Mouse (Mus musculus) CH12.LX (cell line): ENCODE measurements around the gene Cd247. TPM values are rescaled to one million over a fixed set of nuclear protein-coding genes. Genes with fewer than 3 reads are reported as not detected.

Source experiments
- DNase-seq: peaks from one replicate; pipeline ENCODE4 v3.0.0-alpha.2; 2013; ENCODE audit errors: extremely low read depth
- H3K27ac ChIP-seq: 2 replicates; pipeline ENCODE4 v1.5.1; 2012; ENCODE audit warnings: low read depth, mild to moderate bottlenecking, control low read depth, moderate library complexity; ENCODE audit not compliant: insufficient read depth
- H3K27me3 ChIP-seq: replicated peaks from 2 replicates; pipeline ENCODE3; 2012; ENCODE audit warnings: inconsistent platforms
- H3K36me3 ChIP-seq, 2 experiments: replicated peaks in 1 of 2; 2 replicates each; pipeline versions ENCODE3 to v1.6.1; 2012; ENCODE audit warnings: inconsistent platforms in 1 of 2, low read length in 1 of 2, mild to moderate bottlenecking in 1 of 2, mixed read lengths in 1 of 2, moderate library complexity in 1 of 2; ENCODE audit not compliant: control insufficient read depth in 1 of 2, insufficient read depth in 1 of 2
- H3K4me1 ChIP-seq, 2 experiments: 2 replicates each; pipeline ENCODE4 v1.6.1; 2012; ENCODE audit warnings: inconsistent platforms in 1 of 2, moderate library complexity in 1 of 2; ENCODE audit not compliant: insufficient read depth in 2 of 2, control insufficient read depth in 1 of 2
- H3K4me2 ChIP-seq: 2 replicates; pipeline ENCODE4 v1.6.1; 2012; ENCODE audit warnings: low read depth, mild to moderate bottlenecking, control low read depth; ENCODE audit not compliant: poor library complexity, insufficient read depth, severe bottlenecking
- H3K4me3 ChIP-seq, 3 experiments: fragments of 150-350 bp in 1 of 3; sonication (generic) in 1 of 3; replicated peaks in 1 of 3; 2 replicates each; pipeline versions ENCODE3 to v1.5.1; 2011 to 2012; ENCODE audit warnings: low read depth in 2 of 3, low read length in 2 of 3, mild to moderate bottlenecking in 2 of 3, moderate library complexity in 2 of 3, control low read depth in 1 of 3, improper control_type of control experiment in 1 of 3, inconsistent platforms in 1 of 3, mixed read lengths in 1 of 3; ENCODE audit not compliant: poor library complexity in 1 of 3
- H3K79me2 ChIP-seq: replicated peaks from 2 replicates; pipeline ENCODE4 v1.6.1; 2012; ENCODE audit warnings: mild to moderate bottlenecking, moderate library complexity; ENCODE audit not compliant: control insufficient read depth, poor library complexity, insufficient read depth, severe bottlenecking; ENCODE audit errors: extremely low read depth
- H3K9ac ChIP-seq: 2 replicates; pipeline ENCODE4 v1.6.1; 2012; ENCODE audit warnings: low read depth, mild to moderate bottlenecking, control low read depth, moderate library complexity; ENCODE audit not compliant: insufficient read depth
- H3K9me3 ChIP-seq: replicated peaks from 2 replicates; pipeline ENCODE3; 2012; ENCODE audit warnings: low read length, inconsistent platforms, mixed read lengths
- CTCF ChIP-seq, 2 experiments: IDR thresholded peaks in 1 of 2; conservative IDR thresholded peaks in 1 of 2; 2 replicates each; pipeline ENCODE4 v1.5.1; 2011 to 2012; ENCODE audit warnings: low read depth in 2 of 2, low read length in 2 of 2, improper control_type of control experiment in 1 of 2, inconsistent platforms in 1 of 2, mild to moderate bottlenecking in 1 of 2, moderate library complexity in 1 of 2
- ELF1 ChIP-seq: IDR thresholded peaks from 2 replicates; pipeline ENCODE4 v1.6.1; 2014; ENCODE audit warnings: low read depth, mild to moderate bottlenecking, inconsistent platforms, low read length, improper control_type of control experiment
- EP300 ChIP-seq: IDR thresholded peaks from 2 replicates; pipeline ENCODE4 v1.6.1; 2011; ENCODE audit warnings: low read length, improper control_type of control experiment
- GABPA ChIP-seq: IDR thresholded peaks from 2 replicates; pipeline ENCODE4 v1.6.1; 2012; ENCODE audit warnings: low read depth, low read length, improper control_type of control experiment, inconsistent platforms; ENCODE audit not compliant: insufficient replicate concordance
- HCFC1 ChIP-seq: IDR thresholded peaks from 2 replicates; pipeline ENCODE4 v1.6.1; 2012; ENCODE audit warnings: low read depth, mild to moderate bottlenecking, inconsistent platforms, low read length, improper control_type of control experiment
- JUN ChIP-seq: IDR thresholded peaks from 2 replicates; pipeline ENCODE4 v1.6.1; 2011; ENCODE audit warnings: low read depth, mild to moderate bottlenecking, low read length, improper control_type of control experiment, moderate library complexity; ENCODE audit not compliant: insufficient read depth
- JUND ChIP-seq: conservative IDR thresholded peaks from 2 replicates; pipeline ENCODE4 v1.6.1; 2011; ENCODE audit warnings: low read depth, low read length, improper control_type of control experiment
- KAT2A ChIP-seq: IDR thresholded peaks from 2 replicates; pipeline ENCODE4 v1.6.1; 2012; ENCODE audit warnings: low read length, improper control_type of control experiment, inconsistent platforms; ENCODE audit not compliant: insufficient replicate concordance
- MAFK ChIP-seq: IDR thresholded peaks from 2 replicates; pipeline ENCODE4 v1.6.1; 2011; ENCODE audit warnings: low read length, improper control_type of control experiment; ENCODE audit not compliant: insufficient replicate concordance
- MAX ChIP-seq: IDR thresholded peaks from 2 replicates; pipeline ENCODE4 v1.6.1; 2011; ENCODE audit warnings: low read length, improper control_type of control experiment
- MEF2A ChIP-seq: IDR thresholded peaks from 2 replicates; pipeline ENCODE4 v1.6.1; 2014; ENCODE audit warnings: low read depth, mild to moderate bottlenecking, inconsistent platforms, low read length, improper control_type of control experiment, borderline replicate concordance
- MYC ChIP-seq: IDR thresholded peaks from 2 replicates; pipeline ENCODE4 v1.6.1; 2011; ENCODE audit warnings: low read depth, mild to moderate bottlenecking, improper control_type of control experiment, low read length
- NRF1 ChIP-seq: IDR thresholded peaks from 2 replicates; pipeline ENCODE4 v1.6.1; 2014; ENCODE audit warnings: low read depth, mild to moderate bottlenecking, inconsistent platforms, low read length, improper control_type of control experiment, moderate library complexity
- PAX5 ChIP-seq: IDR thresholded peaks from 2 replicates; pipeline ENCODE4 v1.6.1; 2012; ENCODE audit warnings: low read length, inconsistent platforms, mixed read lengths
- POLR2A ChIP-seq: IDR thresholded peaks from 2 replicates; pipeline ENCODE4 v1.6.1; 2011; ENCODE audit warnings: low read depth, mild to moderate bottlenecking, improper control_type of control experiment, low read length
- RAD21 ChIP-seq: IDR thresholded peaks from 2 replicates; pipeline ENCODE4 v1.6.1; 2011; ENCODE audit warnings: low read depth, mild to moderate bottlenecking, low read length, improper control_type of control experiment, moderate library complexity
- SIN3A ChIP-seq: IDR thresholded peaks from 2 replicates; pipeline ENCODE4 v1.6.1; 2012; ENCODE audit warnings: low read length, improper control_type of control experiment, inconsistent platforms
- SMC3 ChIP-seq: IDR thresholded peaks from 2 replicates; pipeline ENCODE4 v1.6.1; 2011; ENCODE audit warnings: low read depth, low read length, improper control_type of control experiment
- TBP ChIP-seq: conservative IDR thresholded peaks from 2 replicates; pipeline ENCODE4 v1.6.1; 2011; ENCODE audit warnings: low read depth, low read length, improper control_type of control experiment
- UBTF ChIP-seq: IDR thresholded peaks from 2 replicates; pipeline ENCODE4 v1.6.1; 2012; ENCODE audit warnings: low read depth, mild to moderate bottlenecking, inconsistent platforms, low read length, improper control_type of control experiment, moderate library complexity
- USF1 ChIP-seq: IDR thresholded peaks from 2 replicates; pipeline ENCODE4 v1.6.1; 2014; ENCODE audit warnings: low read depth, mild to moderate bottlenecking, inconsistent platforms, low read length, improper control_type of control experiment
- ZC3H11A ChIP-seq: IDR thresholded peaks from 2 replicates; pipeline ENCODE4 v1.6.1; 2012; ENCODE audit warnings: low read depth, mild to moderate bottlenecking, inconsistent platforms, low read length, improper control_type of control experiment
- ZKSCAN1 ChIP-seq: IDR thresholded peaks from 2 replicates; pipeline ENCODE4 v1.6.1; 2012; ENCODE audit warnings: low read depth, inconsistent platforms, low read length, improper control_type of control experiment, borderline replicate concordance
- ZMIZ1 ChIP-seq: IDR thresholded peaks from 2 replicates; pipeline ENCODE4 v1.6.1; 2012; ENCODE audit warnings: low read depth, mild to moderate bottlenecking, inconsistent platforms, low read length, improper control_type of control experiment
- dilution Hi-C: fragments of 300-500 bp; cut with MboI; formaldehyde crosslinking; loops from 2 replicates; pipeline ENCODE4 v1.14.3; 2020; ENCODE audit warnings: low sequenced_read_pairs; ENCODE audit not compliant: extremely low pct_unique_long_range_greater_than_20kb, extremely low pct_ligation_motif_present
- in situ Hi-C: fragments of 300-500 bp; cut with MboI; formaldehyde crosslinking; loops from 3 replicates; pipeline ENCODE4 v1.14.3; 2019; ENCODE audit warnings: low sequenced_read_pairs, low pct_ligation_motif_present, low pct_unique_long_range_greater_than_20kb, mixed read lengths
- polyA plus RNA-seq: library from polyadenylated mRNA; unstranded; fragments of >175 nt; gene quantifications from 2 replicates; pipeline ENCODE4 v1.2.1, GENCODE M21; 2012; ENCODE audit warnings: low read depth; ENCODE audit not compliant: insufficient read length
- total RNA-seq, 2 experiments: library from RNA; depleted of rRNA; stranded (reverse); fragments of 300-350 nt in 1 of 2; fragments of >200 nt in 1 of 2; gene quantifications; 2 replicates each; pipeline ENCODE4 v1.2.3; 2012 to 2014

The Cd247 gene
- total and polyA plus RNA-seq, 3 experiments: 1.3 to 2.0 TPM; not detected in 1

DNA sequence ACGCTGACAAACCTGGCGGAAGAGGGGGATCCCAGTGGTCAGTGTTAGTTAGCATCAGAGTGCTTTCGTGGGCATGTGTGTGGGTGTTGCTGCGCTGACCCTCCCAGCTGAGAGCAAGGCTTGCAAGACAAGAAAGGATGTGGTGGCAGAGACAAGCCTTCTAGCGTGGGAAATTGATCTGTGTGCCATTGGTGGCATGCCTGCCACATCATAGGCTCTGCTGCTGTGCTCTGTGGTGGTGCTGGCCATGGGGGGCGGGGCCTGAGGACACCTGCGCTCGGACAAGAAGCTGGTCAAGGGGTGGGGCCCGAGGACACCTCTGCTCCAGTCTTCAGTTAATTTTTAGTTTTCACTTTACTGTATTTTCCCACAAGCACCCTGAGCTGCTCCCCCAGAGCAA, 27.9 kb downstream of the Cd247 start:
- Histone ChIP-seq H3K4me3 (no peak overlapping the region), H3K36me3 (no peaks in the 10 kb centered on the region), H3K27me3 (peaks cover 1% of the 10 kb centered on the region), H3K4me2 (no peak overlapping the region), H3K27ac (no peak overlapping the region), H3K4me1 (peaks cover 0 to 6% of the 10 kb centered on the region in 2 experiments; a peak in 2 of 4 replicates), H3K79me2 (no peaks in the 10 kb centered on the region), H3K9me3 (no peaks in the 10 kb centered on the region), H3K9ac (no peak overlapping the region)
- TF ChIP-seq POLR2A: no peak
- TF ChIP-seq MAX: no peak
- no peak for TF ChIP-seq JUN
- TF ChIP-seq ZMIZ1: no peak
- no peak for TF ChIP-seq ZKSCAN1
- no peak for TF ChIP-seq USF1
- no peak for TF ChIP-seq UBTF
- no peak for TF ChIP-seq ZC3H11A
- TF ChIP-seq PAX5: no peak
- TF ChIP-seq JUND: no peak
- no peak for TF ChIP-seq SIN3A
- no peak for TF ChIP-seq GABPA
- no peak for TF ChIP-seq ELF1
- TF ChIP-seq EP300: no peak
- TF ChIP-seq HCFC1: no peak
- no peak for TF ChIP-seq TBP
- no peak for TF ChIP-seq KAT2A
- TF ChIP-seq MEF2A: no peak
- no peak for TF ChIP-seq RAD21
- TF ChIP-seq NRF1: no peak
- no peak for DNase-seq
- in situ Hi-C loops: loop anchor here (25.0 kb wide), 1 partner anchor 571 kb away; the partner anchor contains the start of gene Tada1
- dilution Hi-C loops: no loop called here

DNA sequence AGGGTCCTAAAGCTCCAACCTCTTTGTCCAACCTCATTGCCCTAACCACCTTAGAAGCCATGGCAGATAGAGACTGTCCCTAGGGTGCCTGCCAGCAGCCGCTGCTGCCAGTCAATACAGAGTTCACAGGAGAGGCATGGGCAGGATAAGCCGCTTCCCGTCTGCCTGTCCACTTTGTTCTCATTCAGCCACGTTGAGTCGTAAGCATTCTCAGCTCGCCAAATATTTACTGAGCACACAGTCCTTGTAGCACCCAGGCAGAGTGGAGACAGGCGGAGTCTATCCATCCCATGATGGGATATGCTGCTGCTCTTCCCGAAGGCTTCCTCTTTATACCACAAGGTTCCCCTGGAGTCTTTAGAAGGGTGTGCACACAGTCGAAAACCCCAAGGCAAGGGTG, 28.8 kb downstream of the Cd247 start:
- Histone ChIP-seq H3K79me2 (no peaks in the 10 kb centered on the region), H3K27ac (no peak overlapping the region), H3K4me3 (no peak overlapping the region), H3K36me3 (no peaks in the 10 kb centered on the region)
- DNase-seq: no peak
- dilution Hi-C loops: no loop called here
- no peak for TF ChIP-seq MYC
- no peak for TF ChIP-seq HCFC1
- TF ChIP-seq JUND: no peak
- TF ChIP-seq MEF2A: no peak
- no peak for TF ChIP-seq ELF1
- TF ChIP-seq MAFK: no peak
- no peak for TF ChIP-seq ZC3H11A
- no peak for TF ChIP-seq CTCF (conservative IDR thresholded peaks at IDR 0.05 in 1 of 2, IDR thresholded peaks at IDR 0.05 in 1 of 2; ENCODE audit: low read depth in 2 of 2, low read length in 2 of 2)
- no peak for TF ChIP-seq SMC3
- TF ChIP-seq UBTF: no peak
- TF ChIP-seq GABPA: no peak
- no peak for TF ChIP-seq PAX5
- TF ChIP-seq, all 38 proteins: peak for 0
- in situ Hi-C loops: loop anchor here (25.0 kb wide), 1 partner anchor 570 kb away; the partner anchor contains the start of gene Tada1
- no peaks in the 10 kb centered on the region for H3K9me3 ChIP-seq
- H3K4me1 ChIP-seq: peaks cover 7 to 15% of the 10 kb centered on the region in 2 experiments
- H3K9ac ChIP-seq: no peak overlapping the region
- no peak overlapping the region for H3K4me2 ChIP-seq
- H3K27me3 ChIP-seq: no peaks in the 10 kb centered on the region
